Mouse (Mus musculus): ENCODE measurements around the gene Hormad1.

Gene Hormad1

GRCm38 (mm10) chr3:95632648-95633588 lies 73.4 kb downstream of the Hormad1 start:
- DNase-seq (ENCODE audit: extremely low read depth, low read depth, low spot score), result no peak

GRCm38 (mm10) chr3:95635636-95636035 lies 76.2 kb downstream of the Hormad1 start:
- no peak for DNase-seq (ENCODE audit: extremely low read depth, low read depth, low spot score)

GRCm38 (mm10) chr3:95636072-95636471 lies 76.6 kb downstream of the Hormad1 start:
- no peak for DNase-seq (ENCODE audit: extremely low read depth, low read depth, low spot score)

Measured in fat pad, adult 2 months (tissue).